Mouse (Mus musculus) forebrain, embryonic 10.5 days (tissue): ENCODE measurements around the gene Prl2c5. TPM values are rescaled to one million over a fixed set of nuclear protein-coding genes. Genes with fewer than 3 reads are reported as not detected.
A peak's percentile ranks its signal among the peaks of the same experiment; 100 is the strongest.
"Not testable (repeated sequence)": the region's sequence is repeated elsewhere in the genome, so short reads cannot be mapped to it uniquely, and the experiment has no call there.

Source experiments
- DNase-seq: peaks from one replicate; pipeline ENCODE4 v3.0.0-alpha.2; 2017; ENCODE audit warnings: low spot score; ENCODE audit errors: extremely low spot score
- H3K27ac ChIP-seq: fragments of 300-500 bp; sonication (generic); 2 replicates; pipeline ENCODE4 v1.5.1; 2016; ENCODE audit warnings: mild to moderate bottlenecking
- H3K27me3 ChIP-seq: fragments of 300-500 bp; sonication (generic); 2 replicates; pipeline ENCODE4 v1.6.1; 2016; ENCODE audit warnings: mild to moderate bottlenecking; ENCODE audit not compliant: poor library complexity, severe bottlenecking
- H3K36me3 ChIP-seq: fragments of 300-500 bp; sonication (generic); replicated peaks from 2 replicates; pipeline ENCODE4 v1.6.1; 2016; ENCODE audit warnings: mild to moderate bottlenecking, moderate library complexity
- H3K4me1 ChIP-seq: fragments of 300-500 bp; sonication (generic); 2 replicates; pipeline ENCODE4 v1.6.1; 2016
- H3K4me3 ChIP-seq: fragments of 300-500 bp; sonication (generic); 2 replicates; pipeline ENCODE4 v1.5.1; 2016; ENCODE audit warnings: mild to moderate bottlenecking, moderate library complexity
- H3K9me3 ChIP-seq: fragments of 300-500 bp; sonication (generic); 2 replicates; pipeline ENCODE4 v1.6.1; 2016; ENCODE audit warnings: mild to moderate bottlenecking, moderate library complexity
- WGBS: fragments of 180-500 bp; shearing (Covaris S2); methylation state at CpG from one replicate; pipeline ENCODE4 v1.1.7; 2016; 5-methylcytosine and 5-hydroxymethylcytosine counted together
- polyA plus RNA-seq: library from polyadenylated mRNA; unstranded; fragments of >200 nt; fragmentation: Nextera tagmentation; extraction: Ambion mirVana; gene quantifications from 2 replicates; pipeline ENCODE4 v1.2.1, GENCODE M21; 2016

The Prl2c5 gene
- polyA plus RNA-seq, result not detected in 2 replicates

- H3K27ac ChIP-seq, DNase-seq, H3K36me3 ChIP-seq, H3K9me3 ChIP-seq, H3K27me3 ChIP-seq, H3K4me3 ChIP-seq, H3K4me1 ChIP-seq: not testable (repeated sequence)
- 68% methylated on average over 2 of the region's 2 CpGs for WGBS
These were observed at the start of gene Prl2c5 for GRCm38 (mm10) chr13:13182415-13182814. TSS of gene Prl2c5 (plus strand) at chr13:13182715.

DNA sequence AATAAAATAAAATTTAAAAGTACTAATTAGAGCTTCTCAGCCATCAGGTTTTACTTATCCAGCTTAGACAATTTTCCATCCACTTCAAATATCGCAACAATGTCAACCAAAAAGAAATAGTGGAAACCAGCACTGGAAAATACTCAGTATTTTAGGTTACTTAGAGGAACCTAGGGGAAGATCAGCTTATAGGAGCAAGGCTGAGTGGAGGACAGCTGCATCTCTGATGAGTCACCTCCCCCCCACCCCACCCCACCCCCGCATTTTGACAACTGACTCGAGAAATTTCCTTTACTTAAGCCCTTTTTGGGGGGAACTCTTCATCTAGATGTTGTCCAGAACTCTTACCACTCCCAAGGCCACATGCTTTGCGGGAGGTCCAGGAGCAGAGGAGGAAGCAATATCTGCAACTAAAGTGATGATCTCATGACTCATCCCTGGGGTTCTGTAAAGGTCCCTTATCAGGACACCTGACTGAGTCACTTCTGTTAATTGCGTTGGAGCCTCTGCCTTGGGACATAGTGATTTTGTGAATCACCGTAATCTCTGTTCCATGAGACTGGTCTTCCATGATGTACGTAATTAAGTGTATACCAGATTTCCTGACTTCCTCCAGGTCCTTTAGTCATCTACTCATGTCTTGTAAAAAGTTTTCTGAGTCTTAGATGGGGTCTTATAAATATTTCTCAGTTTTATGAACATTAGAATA lies 19.6 kb upstream of the Prl2c5 start:
- H3K4me1 ChIP-seq, H3K36me3 ChIP-seq, DNase-seq, H3K27me3 ChIP-seq, H3K4me3 ChIP-seq, H3K27ac ChIP-seq, H3K9me3 ChIP-seq: not testable (repeated sequence)
- WGBS, result 75% methylated on average over 4 of the region's 7 CpGs

DNA sequence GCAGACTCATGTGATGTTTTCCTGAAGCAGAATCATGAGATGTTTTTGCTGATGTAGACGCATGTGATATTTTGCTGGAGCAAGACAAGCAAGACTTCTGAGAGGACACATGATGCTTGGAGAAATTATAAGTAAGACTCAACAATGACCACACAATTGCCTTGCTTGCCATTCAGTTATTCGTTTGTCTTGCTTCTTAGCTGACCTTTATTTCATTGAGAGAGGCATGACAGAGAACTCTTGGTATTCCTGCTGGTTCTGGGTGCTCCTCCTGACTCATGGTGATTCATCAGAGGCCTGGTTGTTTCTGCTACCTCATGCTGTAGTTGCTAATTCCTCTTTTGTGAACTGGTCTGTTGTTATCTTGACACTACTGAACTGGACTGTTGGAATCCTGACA lies 13.9 kb upstream of the Prl2c5 start:
- H3K4me3 ChIP-seq, H3K4me1 ChIP-seq, H3K36me3 ChIP-seq, DNase-seq, H3K27ac ChIP-seq, H3K9me3 ChIP-seq, H3K27me3 ChIP-seq: not testable (repeated sequence)
- whole genome bisulfite sequencing, result 80% methylated on average over 2 of the region's 2 CpGs

- H3K36me3 ChIP-seq, H3K27me3 ChIP-seq, H3K4me1 ChIP-seq, H3K4me3 ChIP-seq, DNase-seq, H3K27ac ChIP-seq, H3K9me3 ChIP-seq: not testable (repeated sequence)
- 81% methylated on average over 1 of the region's 1 CpGs for WGBS
These were observed 8.8 kb upstream of the Prl2c5 start for GRCm38 (mm10) chr13:13173616-13174136.

- H3K36me3 ChIP-seq, H3K27me3 ChIP-seq, H3K4me3 ChIP-seq, H3K27ac ChIP-seq, H3K4me1 ChIP-seq, H3K9me3 ChIP-seq, DNase-seq: not testable (repeated sequence)
- WGBS, result 78% methylated on average over 2 of the region's 2 CpGs
These were observed 6.8 kb upstream of the Prl2c5 start for GRCm38 (mm10) chr13:13175736-13176135.

DNA sequence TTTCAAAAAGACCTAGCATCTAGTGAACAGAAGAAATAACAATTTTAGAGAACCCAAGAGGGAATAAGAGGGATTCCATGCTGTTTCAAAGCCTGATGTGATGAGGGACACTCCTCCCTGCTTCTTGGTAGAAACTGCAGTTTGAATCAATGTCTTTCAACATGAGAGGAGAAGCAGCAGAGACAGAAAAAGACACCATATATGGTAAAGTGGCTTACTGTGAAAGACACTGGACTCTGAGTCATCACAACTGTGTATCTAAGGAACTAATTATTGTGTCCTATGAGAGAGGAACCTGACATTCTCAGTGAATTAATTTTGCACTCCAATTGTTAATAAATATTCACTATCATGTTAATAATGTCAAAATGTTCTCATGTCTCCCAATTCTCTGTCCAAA lies 28.7 kb downstream of the Prl2c5 start:
- not testable (repeated sequence) for H3K4me1 ChIP-seq, H3K4me3 ChIP-seq, DNase-seq, H3K36me3 ChIP-seq, H3K27me3 ChIP-seq, H3K27ac ChIP-seq, H3K9me3 ChIP-seq

DNA sequence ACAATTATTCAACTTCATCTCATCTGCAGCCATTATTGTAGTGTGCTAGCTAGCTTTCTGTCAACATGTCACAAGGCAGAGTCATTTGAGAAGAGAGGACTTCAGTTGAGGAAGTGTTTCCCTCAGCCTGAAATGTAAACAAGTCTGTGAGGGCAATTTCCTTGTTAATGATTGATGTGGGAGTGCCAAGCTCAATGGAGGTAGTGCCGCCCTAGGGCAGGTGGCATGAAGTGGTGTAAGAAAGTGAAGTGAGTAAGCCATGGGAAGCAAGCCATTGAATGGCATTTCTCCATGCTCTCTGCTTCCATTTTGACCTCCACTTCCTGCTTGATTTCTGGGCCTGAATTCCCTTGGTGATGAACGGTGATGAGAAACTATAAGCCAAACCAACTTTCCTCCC lies 33.8 kb downstream of the Prl2c5 start:
- H3K27ac ChIP-seq, H3K4me1 ChIP-seq, H3K36me3 ChIP-seq, H3K4me3 ChIP-seq, DNase-seq, H3K9me3 ChIP-seq, H3K27me3 ChIP-seq: not testable (repeated sequence)
- WGBS, result 94% methylated on average over 2 of the region's 2 CpGs

DNA sequence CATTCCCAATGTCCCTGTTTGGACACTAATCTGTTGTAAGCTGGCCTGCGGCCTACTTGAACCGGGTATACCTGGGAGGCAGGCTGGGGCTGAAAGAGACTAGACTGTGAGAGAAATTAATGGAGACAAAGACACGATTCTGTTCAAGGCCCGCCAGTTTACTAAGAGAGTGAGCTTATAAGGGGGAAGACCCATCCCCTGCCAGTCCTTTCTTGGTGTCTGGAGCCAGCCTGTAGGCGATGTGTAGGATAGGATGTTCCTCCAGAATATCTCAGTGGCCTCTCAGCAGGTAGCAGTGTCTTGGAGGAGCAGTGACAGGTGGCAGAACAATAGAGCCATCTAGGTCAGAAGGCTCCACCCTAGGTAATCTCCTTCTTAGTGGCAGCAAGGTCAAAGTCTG lies 37.7 kb downstream of the Prl2c5 start:
- 74% methylated on average over 5 of the region's 5 CpGs for WGBS
- H3K4me1 ChIP-seq, H3K9me3 ChIP-seq, H3K27ac ChIP-seq, DNase-seq, H3K4me3 ChIP-seq, H3K36me3 ChIP-seq, H3K27me3 ChIP-seq: not testable (repeated sequence)

GRCm38 (mm10) chr13:13237456-13237855 lies 54.9 kb downstream of the Prl2c5 start:
- peak; percentile 14 for DNase-seq
- H3K36me3 ChIP-seq, H3K9me3 ChIP-seq, H3K4me3 ChIP-seq, H3K27me3 ChIP-seq, H3K27ac ChIP-seq, H3K4me1 ChIP-seq: not testable (repeated sequence)
- 0% methylated on average over 1 of the region's 1 CpGs for WGBS

Other genes with a start within 250 kb of the Prl2c5 start
- 0.34 TPM in 1 of 2 replicates, not detected in the other for gene Prl2c2, start 177.3 kb upstream of the Prl2c5 start, polyA plus RNA-seq
- 22.7 and 23.3 TPM in 2 replicates for gene Gpr137b, start 211.3 kb downstream of the Prl2c5 start, polyA plus RNA-seq